Mouse (Mus musculus): ENCODE results near the gene Pnck. TPM values are rescaled to one million over a fixed set of nuclear protein-coding genes. Genes with fewer than 3 reads are reported as not detected.
A peak's percentile ranks its signal among the peaks of the same experiment; 100 is the strongest.

Gene Pnck
- 10 to 100 TPM in 1 of 2 experiments, 1 to 10 TPM in 1; 8.2 to 11.4 TPM for total RNA-seq (2021)
- long read RNA-seq, experiment 1, transcript Pnck-202 (12 exons, 1,532 nt) = major isoform, 11 of 18 reads
- long read RNA-seq, experiment 1, partial matches to known transcripts = 3 of 18 reads
- long read RNA-seq, experiment 1, other reads (novel, unspliced or antisense) = 4 of 18 reads
- long read RNA-seq, experiment 2, transcript Pnck-202 (12 exons, 1,532 nt) = major isoform, 7 of 7 reads
- long read RNA-seq, experiment 2, partial matches to known transcripts = 0 of 7 reads
- long read RNA-seq, experiment 2, other reads (novel, unspliced or antisense) = 0 of 7 reads

GRCm38 (mm10) chrX:73659575-73660283, at the start of gene Pnck:
TSS of gene Pnck (minus strand) at chrX:73660117.
- intact Hi-C loops (cut with DNase I) = loop anchor here (10.0 kb wide), 2 partner anchors 205 to 605 kb away; partner anchors contain the start of gene Haus7
- no peak for DNase-seq

DNA sequence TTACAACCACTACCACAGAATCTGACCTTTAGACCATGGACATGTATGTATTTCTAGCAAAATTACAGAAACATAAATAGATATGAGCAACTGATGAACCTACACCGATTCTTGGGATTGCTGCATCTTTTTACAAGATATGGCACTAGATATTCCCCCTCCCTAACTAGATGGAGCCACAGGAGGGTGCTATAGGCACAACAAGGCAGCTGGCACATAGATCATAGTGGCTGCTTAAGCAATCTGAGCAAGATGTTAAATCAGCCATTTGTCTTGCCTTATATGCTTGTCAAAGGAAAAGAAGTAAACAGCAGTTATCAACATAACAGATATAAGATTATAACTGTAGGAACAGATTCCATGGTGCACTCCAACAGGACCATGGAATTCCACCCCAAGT, 40.6 kb upstream of the Pnck start:
- DNase-seq = no peak
- intact Hi-C loops (cut with DNase I) = no loop called here

DNA sequence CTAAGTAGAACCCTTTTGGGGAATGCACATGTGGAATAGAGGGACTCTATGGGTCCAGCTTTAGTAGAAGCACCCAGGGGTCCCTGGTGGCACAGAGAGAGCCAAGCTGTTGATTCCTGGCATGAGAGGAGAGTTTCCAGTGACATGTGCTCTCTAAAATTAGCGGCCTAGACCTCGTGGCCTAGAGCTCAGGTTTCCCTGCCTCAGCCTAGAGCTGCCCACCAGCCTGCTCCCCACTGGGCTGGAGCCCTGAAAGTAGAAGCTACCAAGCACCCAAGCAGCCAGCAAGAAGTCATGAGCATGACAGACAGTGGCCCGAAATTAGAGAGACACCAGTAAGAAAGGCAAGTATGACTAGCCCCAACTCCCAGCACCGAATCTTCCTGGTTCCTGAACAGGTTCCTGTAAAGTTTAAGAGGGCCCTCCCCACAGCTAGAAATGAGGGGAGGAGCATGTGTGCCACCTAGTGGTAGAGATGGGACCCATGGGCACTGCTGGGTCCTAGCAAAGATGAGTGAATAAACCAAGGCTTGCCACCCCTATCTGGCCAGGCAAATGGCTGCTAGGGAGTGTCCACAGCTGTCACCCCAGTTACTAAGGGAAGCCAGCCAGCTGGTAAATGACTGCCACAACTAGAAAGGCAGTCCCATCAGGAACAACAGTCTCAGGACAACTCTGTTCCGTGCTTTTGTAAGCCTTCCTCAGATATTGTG, 31.2 kb upstream of the Pnck start:
- DNase-seq = peak; percentile 18 to 38
- intact Hi-C loops (cut with DNase I) = loop anchor here (2.0 kb wide), 1 partner anchor 16 kb away; no protein-coding TSS in a partner anchor

DNA sequence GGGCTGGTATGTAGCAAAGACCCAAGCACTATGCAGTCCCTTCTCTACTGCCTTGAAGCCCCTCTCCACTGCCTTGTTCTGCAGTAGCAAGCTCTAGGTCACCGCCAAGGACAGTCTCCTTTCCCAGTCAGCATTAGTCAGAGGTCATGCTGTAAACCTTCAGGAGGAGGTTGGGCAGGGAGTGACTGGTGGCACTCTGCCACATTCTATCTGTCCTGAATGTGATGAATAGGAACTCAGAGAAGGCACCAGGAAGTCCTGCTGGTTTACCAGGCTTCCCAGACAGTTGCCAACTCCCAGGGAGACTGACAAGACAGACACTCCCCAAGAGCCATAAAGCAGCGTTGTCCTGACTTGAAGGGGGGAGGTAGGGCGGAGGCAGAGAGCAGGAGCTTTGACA, 25.7 kb upstream of the Pnck start:
- intact Hi-C loops (cut with DNase I) = no loop called here
- DNase-seq = peak in 1 of 2 experiments; percentile 22

GRCm38 (mm10) chrX:73684978-73685377, 25.1 kb upstream of the Pnck start:
- DNase-seq = no peak
- intact Hi-C loops (cut with DNase I) = no loop called here

DNA sequence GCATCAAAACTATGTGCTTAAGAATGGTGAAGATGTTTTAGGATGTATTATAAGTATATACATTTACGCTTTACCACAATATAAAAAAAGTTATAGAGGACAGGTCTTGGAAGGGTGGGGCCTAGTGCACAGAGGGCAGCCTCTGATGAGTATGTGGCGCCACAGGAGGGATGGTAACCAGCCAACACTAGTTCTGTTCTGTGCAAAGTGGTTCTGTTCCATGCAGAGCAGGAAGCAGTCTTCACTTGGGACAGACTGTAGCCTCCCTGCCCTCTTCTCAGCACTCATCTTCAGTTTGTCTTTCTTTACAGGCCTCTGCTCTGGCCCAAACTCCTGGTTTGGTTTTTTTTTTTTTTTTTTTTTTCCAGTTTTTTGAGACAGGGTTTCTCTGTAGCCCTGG, 24.2 kb upstream of the Pnck start:
- intact Hi-C loops (cut with DNase I) = no loop called here

GRCm38 (mm10) chrX:73676668-73677067, 16.8 kb upstream of the Pnck start:
- DNase-seq = no peak
- intact Hi-C loops (cut with DNase I) = no loop called here

More for the DNA sequence above, 24.2 kb upstream of the Pnck start:
- no peak for DNase-seq

- intact Hi-C loops (cut with DNase I) = loop anchor here (2.0 kb wide), 1 partner anchor 16 kb away; no protein-coding TSS in a partner anchor
- no peak for DNase-seq
These were observed 15.3 kb upstream of the Pnck start for GRCm38 (mm10) chrX:73675231-73675630.

DNA sequence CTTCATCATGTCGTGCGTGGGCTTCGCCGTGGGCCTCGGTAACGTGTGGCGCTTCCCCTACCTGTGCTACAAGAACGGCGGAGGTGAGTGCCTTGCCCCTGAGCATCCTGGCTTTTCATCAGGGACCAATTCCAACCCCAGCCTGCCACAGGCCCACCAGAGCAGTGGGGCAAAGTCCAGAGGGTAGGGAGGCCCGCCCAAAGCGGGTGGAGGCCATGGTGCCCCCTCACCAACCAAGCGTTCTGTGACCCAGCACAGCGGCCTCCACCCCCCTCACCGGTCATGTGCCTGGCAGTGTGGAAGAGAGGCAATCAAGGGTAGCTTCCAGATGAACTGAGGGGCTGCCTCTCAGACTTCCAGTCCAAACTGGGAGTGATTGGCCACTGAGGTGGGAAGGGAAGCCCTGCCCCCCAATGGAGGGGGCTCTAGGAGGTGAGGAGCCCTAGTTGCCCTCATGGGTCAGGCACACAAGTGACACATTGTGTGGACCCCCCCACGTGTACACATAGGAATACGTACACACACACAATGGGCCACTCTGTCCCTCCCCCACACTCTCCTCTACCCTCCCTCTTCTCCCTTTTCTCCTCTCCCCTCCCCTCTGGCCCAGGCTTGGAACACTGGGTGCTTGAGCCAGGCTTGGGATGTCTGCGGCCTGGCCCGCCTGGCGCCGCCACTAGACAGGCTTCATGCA, 14.2 kb upstream of the Pnck start:
- DNase-seq = peak in 1 of 2 experiments; percentile 26

DNA sequence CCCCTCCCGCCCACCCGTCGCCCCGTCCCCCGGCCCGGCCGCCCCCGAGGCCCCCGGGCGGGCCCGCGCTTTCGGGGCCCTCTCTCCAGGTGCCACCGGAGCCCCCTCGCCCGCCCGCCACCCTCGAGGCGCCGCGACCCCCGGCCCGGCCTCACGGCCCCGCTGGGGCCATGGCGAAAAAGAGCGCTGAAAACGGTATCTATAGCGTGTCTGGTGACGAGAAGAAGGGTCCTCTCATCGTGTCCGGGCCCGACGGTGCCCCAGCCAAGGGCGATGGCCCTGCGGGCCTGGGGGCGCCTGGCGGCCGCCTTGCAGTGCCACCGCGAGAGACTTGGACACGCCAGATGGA, 13.7 kb upstream of the Pnck start:
- no peak for DNase-seq
- intact Hi-C loops (cut with DNase I) = no loop called here

More for the DNA sequence above, 14.2 kb upstream of the Pnck start:
- intact Hi-C loops (cut with DNase I) = loop anchor here (2.0 kb wide), 1 partner anchor 17 kb away; no protein-coding TSS in a partner anchor

GRCm38 (mm10) chrX:73672879-73673618, 13.1 kb upstream of the Pnck start, which contains the start of gene Slc6a8:
TSS of gene Slc6a8 (plus strand) at chrX:73673150.
- intact Hi-C loops (cut with DNase I) = no loop called here
- peak; percentile 57 to 75 for DNase-seq

GRCm38 (mm10) chrX:73672031-73672431, 12.1 kb upstream of the Pnck start:
- intact Hi-C loops (cut with DNase I) = no loop called here
- DNase-seq = no peak

- DNase-seq = no peak
- intact Hi-C loops (cut with DNase I) = no loop called here
These were observed 3.2 kb upstream of the Pnck start for GRCm38 (mm10) chrX:73663143-73663542.

DNA sequence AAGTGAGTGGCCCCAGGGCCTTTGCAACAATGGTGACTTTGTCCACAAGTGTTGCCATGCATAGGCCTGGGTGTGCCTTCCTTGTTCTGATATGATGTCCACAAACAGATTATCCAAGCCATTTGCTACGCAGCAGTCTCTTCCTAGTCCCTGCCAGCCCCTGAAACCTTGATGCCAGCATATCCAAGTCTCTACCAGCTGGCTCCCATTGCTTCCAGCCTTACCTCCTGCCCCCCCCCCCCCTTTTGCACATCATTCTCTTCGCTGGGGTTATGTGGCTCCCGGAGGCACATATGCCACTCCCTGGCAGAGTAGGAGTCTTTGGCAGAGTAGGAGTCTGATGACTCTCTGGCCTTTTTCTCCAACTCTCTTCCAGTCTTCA, 358 bp upstream of the Pnck start:
- intact Hi-C loops (cut with DNase I) = no loop called here
- no peak for DNase-seq

GRCm38 (mm10) chrX:73658936-73659574, 862 bp downstream of the Pnck start:
- no peak for DNase-seq
- intact Hi-C loops (cut with DNase I) = loop anchor here (10.0 kb wide), 2 partner anchors 204 to 604 kb away; partner anchors contain the start of gene Haus7

DNA sequence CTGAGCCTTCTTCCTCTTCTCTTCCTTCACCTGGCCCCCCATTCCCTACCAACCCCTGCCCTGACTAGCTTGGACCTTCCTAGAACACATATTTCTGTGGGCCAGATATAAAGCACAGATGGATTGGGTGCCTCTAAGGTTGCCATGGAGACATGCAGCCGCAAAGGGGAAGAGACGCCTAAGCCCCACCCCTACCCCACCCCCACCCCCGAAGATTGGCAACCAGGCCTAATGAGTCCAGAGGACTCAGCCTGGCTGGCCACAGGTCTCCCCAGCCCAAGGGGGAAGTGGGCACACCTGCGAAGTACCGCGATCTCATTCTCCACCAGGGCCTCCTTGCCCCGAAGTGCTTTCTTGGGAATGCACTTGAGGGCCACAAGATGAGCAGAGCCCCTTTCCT, 1.5 kb downstream of the Pnck start:
- intact Hi-C loops (cut with DNase I) = loop anchor here (10.0 kb wide), 2 partner anchors 204 to 604 kb away; partner anchors contain the start of gene Haus7
- DNase-seq = no peak

GRCm38 (mm10) chrX:73655529-73655928, 4.4 kb downstream of the Pnck start:
- intact Hi-C loops (cut with DNase I) = loop anchor here (10.0 kb wide), 2 partner anchors 201 to 601 kb away; partner anchors contain the start of gene Haus7
- DNase-seq = no peak

DNA sequence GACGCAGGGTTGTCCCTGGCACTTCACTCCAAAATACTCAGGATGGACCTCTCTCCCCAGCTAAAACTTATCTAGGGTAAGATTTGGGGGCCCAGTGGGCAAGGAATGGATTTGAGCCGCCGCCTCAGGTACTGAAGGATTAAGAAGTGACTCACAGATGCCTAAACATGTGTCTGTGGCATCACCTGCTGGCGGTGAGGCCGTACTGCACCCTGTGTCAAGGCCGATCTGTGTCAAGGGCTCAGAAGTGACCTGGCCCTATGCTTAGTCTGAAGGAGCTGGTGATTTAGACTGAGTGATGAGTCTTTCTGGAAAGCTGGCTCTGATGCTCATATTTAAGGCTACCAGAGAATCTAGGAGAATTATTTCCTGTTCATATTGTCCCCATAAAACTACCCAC, 5.7 kb downstream of the Pnck start:
- DNase-seq = peak; percentile 31 to 64
- intact Hi-C loops (cut with DNase I) = loop anchor here (5.0 to 10.0 kb wide), 3 partner anchors 62 to 599 kb away; partner anchors contain the start of gene Haus7

GRCm38 (mm10) chrX:73653392-73653791, 6.5 kb downstream of the Pnck start:
- no peak for DNase-seq
- intact Hi-C loops (cut with DNase I) = loop anchor here (2.0 to 10.0 kb wide), 4 partner anchors 61 to 599 kb away; partner anchors contain the start of gene Haus7

Data from gastrocnemius, postnatal 36 days (tissue).